Mouse (Mus musculus): ENCODE results near the gene Aff4.

GRCm38 (mm10) chr11:53469968-53470695 lies 119.5 kb downstream of the Aff4 start, which contains the start of gene Gm9837:
- TF ChIP-seq ZNF384 (IDR thresholded peaks at IDR 0.05; ENCODE audit: low read depth, low read length) = no peak
- no peak for TF ChIP-seq MAFK (IDR thresholded peaks at IDR 0.05; ENCODE audit: insufficient read depth, low read depth, low read length)
